Mouse (Mus musculus): Measurements from ENCODE around the gene Vwa3a. TPM values are rescaled to one million over a fixed set of nuclear protein-coding genes. Genes with fewer than 3 reads are reported as not detected.

The Vwa3a gene
- polyA plus RNA-seq, 1 experiment from 2014 or later: not detected

Other genes with a start within 250 kb of the Vwa3a start
- gene Uqcrc2, start 104.1 kb upstream of the Vwa3a start, polyA plus RNA-seq (2015; fragmentation: Nextera tagmentation; extraction: Ambion mirVana): 115 and 118 TPM in 2 replicates
- 0.08 and 0.16 TPM in 2 replicates for gene Pdzd9, start 69.0 kb upstream of the Vwa3a start, polyA plus RNA-seq (2015; fragmentation: Nextera tagmentation; extraction: Ambion mirVana)
- gene Mosmo, start 61.7 kb upstream of the Vwa3a start, polyA plus RNA-seq (2015; fragmentation: Nextera tagmentation; extraction: Ambion mirVana): 5.6 and 7.4 TPM in 2 replicates
- not detected in 2 replicates for gene Gm5737, start 73.0 kb downstream of the Vwa3a start, polyA plus RNA-seq (2015; fragmentation: Nextera tagmentation; extraction: Ambion mirVana)
- gene Eef2k, start 103.5 kb downstream of the Vwa3a start, polyA plus RNA-seq (2015; fragmentation: Nextera tagmentation; extraction: Ambion mirVana): 42.8 and 50.4 TPM in 2 replicates
- 12.8 and 13.4 TPM in 2 replicates for gene Polr3e, start 178.4 kb downstream of the Vwa3a start, polyA plus RNA-seq (2015; fragmentation: Nextera tagmentation; extraction: Ambion mirVana)
- 48.6 and 56.8 TPM in 2 replicates for gene Cdr2, start 243.0 kb downstream of the Vwa3a start, polyA plus RNA-seq (2015; fragmentation: Nextera tagmentation; extraction: Ambion mirVana)
- gene Mfsd13b, start 243.2 kb downstream of the Vwa3a start, polyA plus RNA-seq (2015; fragmentation: Nextera tagmentation; extraction: Ambion mirVana): 0.15 TPM in 1 of 2 replicates, not detected in the other

All from liver, embryonic 15.5 days (tissue).